31 mouse cellular contexts compared by ENCODE assay signal in the genomic region with DNA sequence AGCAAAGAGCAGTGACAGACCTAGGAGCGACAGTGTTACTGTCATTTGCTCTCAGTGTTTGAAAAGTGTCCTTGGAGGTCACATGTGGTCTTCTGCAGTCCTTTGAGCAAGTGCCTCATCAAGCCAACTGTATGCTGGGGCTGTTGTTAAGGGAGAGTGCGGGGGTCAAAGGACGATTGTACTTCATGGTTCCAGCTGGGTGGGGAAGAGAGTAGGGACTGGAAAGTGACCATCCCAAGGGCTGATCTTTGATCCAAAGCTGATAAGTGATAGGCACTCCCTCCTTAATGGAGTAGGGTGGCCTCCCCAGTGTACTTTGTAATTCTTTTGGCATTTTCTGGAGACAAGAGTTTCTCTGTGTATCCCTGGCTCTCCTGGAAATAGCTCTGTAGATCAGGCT. TPM values are rescaled to one million over a fixed set of nuclear protein-coding genes. Genes with fewer than 3 reads are reported as not detected.
"Had no signal": no experiment of that assay in that cellular context is flagged by ENCODE, and none has a peak within 500 bp of the region (broad histone marks: within the 10 kb centered on the region; RNA-seq: fewer than 3 reads in every experiment).

No protein-coding gene starts in this region.

- H3K27ac ChIP-seq: heart, embryonic 10.5 days; hindbrain, embryonic 14.5 days; kidney, embryonic 15.5 days; kidney, postnatal 0 days; limb, embryonic 10.5 days; limb, embryonic 12.5 days; liver, embryonic 13.5 days had no signal

- H3K4me1 ChIP-seq: heart, embryonic 10.5 days; heart, embryonic 12.5 days; kidney, embryonic 15.5 days; limb, embryonic 10.5 days; limb, embryonic 12.5 days had no signal

- H3K4me2 ChIP-seq: heart, embryonic 12.5 days; hindbrain, embryonic 14.5 days; kidney, embryonic 15.5 days; limb, embryonic 12.5 days; liver, embryonic 11.5 days; liver, embryonic 13.5 days had no signal

- H3K9me3 ChIP-seq: heart, embryonic 10.5 days; heart, embryonic 12.5 days; kidney, embryonic 15.5 days; limb, embryonic 10.5 days; limb, embryonic 12.5 days; liver, embryonic 13.5 days had no signal

- H3K9ac ChIP-seq: forebrain, postnatal 0 days; heart, embryonic 12.5 days; hindbrain, embryonic 14.5 days; kidney, embryonic 15.5 days; limb, embryonic 12.5 days; liver, embryonic 13.5 days had no signal

- ATAC-seq: forebrain, postnatal 0 days; hindbrain, embryonic 16.5 days; inflammation-experienced regulatory T-cells, adult 6 months had no signal

- H3K27me3 ChIP-seq: heart, embryonic 12.5 days; kidney, embryonic 15.5 days; limb, embryonic 12.5 days; liver, embryonic 13.5 days had no signal

- H3K4me3 ChIP-seq: heart, embryonic 10.5 days; heart, embryonic 12.5 days; kidney, embryonic 15.5 days; left cerebral cortex, adult 2 months; limb, embryonic 10.5 days; limb, embryonic 12.5 days; liver, embryonic 13.5 days had no signal

- DNase-seq: forebrain, postnatal 0 days; gastrocnemius, postnatal 14 days; gastrocnemius, postnatal 36 days; heart, adult 18-20 months; heart, postnatal 10 days; kidney, adult 11 months; kidney, adult 2 months; kidney, adult 9 months; kidney, postnatal 14 days; kidney, postnatal 36 days; layer of hippocampus, adult 9-11 months; layer of hippocampus, postnatal 36 days; liver; liver, embryonic 13.5 days had no signal

RNA-seq across cellular contexts. Expression of gene Gm10563, which starts 33.3 kb away (rescaled TPM):
- polyA plus RNA-seq: forebrain, postnatal 0 days; gonadal fat pad, adult 2 months; heart, embryonic 10.5 days; heart, embryonic 12.5 days; heart, embryonic 14.5 days; heart, embryonic 16.5 days; hindbrain, embryonic 11.5 days; hindbrain, embryonic 14.5 days; hindbrain, embryonic 16.5 days; kidney, adult 2 months; kidney, embryonic 15.5 days; kidney, postnatal 0 days; large intestine, adult 2 months; limb, embryonic 10.5 days; limb, embryonic 12.5 days; limb, embryonic 14.5 days; liver, embryonic 11.5 days; liver, embryonic 13.5 days had no signal

RNA-seq across cellular contexts. Expression of gene Mmp23, which starts 41.3 kb away (rescaled TPM):
- polyA plus RNA-seq: inflammation-experienced regulatory T-cells, adult 6 months had no signal
